Mouse (Mus musculus) lung, postnatal 0 days (tissue): ENCODE results near the gene Eif1.

ENCODE experiments used
- CTCF ChIP-seq: IDR thresholded peaks from 2 replicates; pipeline ENCODE4 v1.5.1; 2016; ENCODE audit warnings: antibody characterized with exemption, mild to moderate bottlenecking
- EP300 ChIP-seq: IDR thresholded peaks from 2 replicates; pipeline ENCODE4 v1.6.1; 2016; ENCODE audit warnings: antibody characterized with exemption, mild to moderate bottlenecking, control low read depth

DNA sequence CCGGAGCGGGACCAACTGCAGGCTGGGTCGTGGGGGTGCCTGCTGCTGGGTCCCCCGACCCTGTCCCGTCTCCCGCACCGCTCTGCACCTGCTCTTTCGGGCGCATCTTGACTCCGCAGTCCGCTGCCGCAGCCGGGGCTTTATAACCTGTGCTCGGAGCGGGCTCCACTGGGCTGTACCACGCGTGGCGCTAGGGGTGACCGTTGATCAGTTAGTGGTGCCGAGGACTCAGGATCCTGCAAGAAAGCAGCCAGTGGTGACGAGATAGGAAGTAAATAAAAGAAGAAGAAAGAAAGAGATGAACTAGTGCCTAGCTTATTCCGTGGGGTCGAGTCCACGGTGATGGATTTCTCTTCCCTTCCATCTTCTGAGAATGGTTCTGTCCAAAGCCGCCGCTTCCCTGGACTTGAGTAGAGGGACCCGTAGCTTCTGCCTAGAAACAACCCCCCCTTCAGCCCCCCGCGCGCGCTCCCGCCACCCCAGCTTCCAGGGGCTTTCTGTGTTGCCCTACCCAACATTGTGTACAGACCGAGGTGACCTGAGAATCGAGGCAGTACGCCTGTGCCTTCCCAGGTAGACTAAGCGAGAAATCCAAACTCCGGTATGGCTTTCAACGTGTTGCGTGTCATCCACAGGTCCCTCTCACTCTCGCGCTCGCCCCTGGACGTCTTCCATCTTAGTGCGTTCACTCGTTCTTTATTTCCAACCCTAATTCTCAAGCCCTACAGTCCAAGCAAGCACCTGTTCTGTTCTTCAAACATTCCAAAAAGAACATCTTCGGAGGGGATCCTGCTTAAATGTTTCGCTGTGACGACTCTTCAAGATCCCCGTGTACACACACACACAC, 36.5 kb downstream of the Eif1 start, which contains the start of gene Hap1:
- TF ChIP-seq CTCF (0 out of 2 replicates have a peak, but pooled peaks have one; percentile 14), EP300 (no peak)
